Mouse (Mus musculus): ENCODE measurements at regions not wholly inside any gene's neighbourhood (a gene's known extent, or its start where the extent isn't known, plus 50 kb on each side); places are given as distances from the start of the nearest gene placed in this dataset.
A peak's percentile ranks its signal among the peaks of the same experiment; 100 is the strongest.

DNA sequence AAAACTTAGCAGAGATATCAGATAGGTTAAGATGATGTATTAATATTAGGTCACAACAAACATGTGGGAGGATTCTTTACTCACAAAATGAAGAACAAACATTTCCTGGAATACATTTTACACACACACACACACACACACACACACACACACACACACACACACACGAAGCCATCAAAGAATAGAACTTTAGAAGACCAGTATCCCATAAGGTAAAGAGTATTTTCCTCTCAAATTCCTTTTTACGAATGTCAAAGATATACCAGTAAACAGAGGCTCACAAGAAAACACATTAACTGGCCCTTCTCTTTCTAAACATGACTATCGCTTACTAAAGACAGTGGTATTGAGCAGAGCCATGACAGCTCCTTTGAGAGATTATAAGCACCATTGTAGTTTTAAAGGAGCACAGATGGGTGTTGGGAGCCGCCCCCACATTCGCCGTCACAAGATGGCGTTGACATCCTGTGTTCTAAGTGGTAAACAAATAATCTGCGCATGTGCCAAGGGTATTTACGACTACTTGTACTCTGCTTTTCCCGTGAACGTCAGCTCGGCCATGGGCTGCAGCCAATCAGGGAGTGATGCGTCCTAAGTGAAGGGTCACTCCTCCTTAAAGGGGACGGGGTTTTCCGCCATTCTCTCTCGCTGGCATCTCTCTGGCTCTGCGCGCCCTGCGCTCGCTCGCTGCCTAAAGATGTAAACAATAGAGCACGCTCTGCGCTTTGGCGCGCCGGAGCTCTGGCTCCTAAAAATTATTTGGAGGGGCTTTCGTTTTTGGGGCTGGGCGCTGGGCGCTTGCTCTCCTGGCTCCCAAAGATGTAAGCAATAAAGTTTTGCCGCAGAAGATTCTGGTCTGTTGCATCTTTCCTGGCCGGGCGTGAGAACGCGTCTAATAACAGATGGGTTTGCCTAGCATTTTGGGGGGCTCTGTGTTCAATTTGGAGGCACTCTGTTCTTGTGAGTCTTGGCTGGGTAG is 160.0 kb downstream of the Csl start:
- peak in 1 of 2 experiments; percentile 28 for DNase-seq

DNA sequence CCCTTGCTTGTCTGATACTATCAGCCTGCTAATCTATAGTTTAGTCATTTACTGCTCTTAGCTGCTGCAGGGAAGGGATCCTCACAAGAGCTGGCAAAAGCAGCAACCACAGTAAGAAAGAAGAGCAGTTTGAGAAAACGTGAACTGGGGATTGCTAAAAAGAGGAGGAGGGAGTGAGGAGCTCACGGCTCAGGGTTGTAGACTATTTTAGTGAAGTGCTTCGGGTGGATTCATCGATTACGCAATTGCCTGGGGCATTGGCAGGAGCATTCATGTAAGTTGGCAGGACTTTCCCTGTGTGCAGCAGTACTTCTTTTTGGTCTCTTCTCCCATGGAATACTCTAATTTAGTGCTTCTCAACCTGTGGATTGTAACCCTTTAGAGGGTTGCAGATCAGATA is 157.1 kb downstream of the Csl start:
- no peak for DNase-seq

DNA sequence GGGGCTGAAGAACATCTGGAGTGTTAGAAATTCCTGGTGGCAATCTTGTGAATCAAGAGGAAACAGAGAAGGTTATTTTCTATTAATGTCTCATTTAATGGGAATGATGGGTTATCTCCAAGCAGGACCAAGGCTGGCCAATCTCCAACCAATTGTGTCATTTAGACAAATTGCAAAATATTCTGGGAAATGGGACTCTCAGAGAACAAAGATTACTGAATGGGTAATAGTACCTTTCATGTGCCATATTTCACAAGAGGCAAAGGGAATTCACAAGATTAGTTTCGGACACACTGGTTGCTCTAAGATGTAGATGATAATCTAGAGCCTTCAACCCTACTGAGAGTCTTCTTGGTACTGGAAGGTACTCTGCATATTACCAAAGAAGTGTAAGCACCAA is 155.3 kb downstream of the Csl start:
- no peak for DNase-seq

DNA sequence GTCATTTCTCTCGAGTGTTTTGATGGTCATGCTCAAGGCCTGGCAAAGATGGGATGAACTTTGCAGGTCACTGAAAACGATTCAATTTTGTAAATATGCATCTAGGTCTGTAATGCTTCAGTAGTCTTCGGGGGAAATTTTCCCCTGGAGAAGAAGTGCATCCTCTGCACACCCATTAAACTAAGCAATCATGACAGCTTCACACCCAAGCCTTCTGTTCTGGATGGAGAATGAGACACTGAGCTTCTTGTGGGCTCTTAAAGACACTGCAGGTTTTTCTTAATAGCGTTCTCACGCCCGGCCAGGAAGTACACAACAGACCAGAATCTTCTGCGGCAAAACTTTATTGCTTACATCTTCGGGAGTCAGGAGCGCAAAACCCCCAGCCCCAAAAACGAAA is 151.0 kb downstream of the Csl start:
- DNase-seq: no peak

DNA sequence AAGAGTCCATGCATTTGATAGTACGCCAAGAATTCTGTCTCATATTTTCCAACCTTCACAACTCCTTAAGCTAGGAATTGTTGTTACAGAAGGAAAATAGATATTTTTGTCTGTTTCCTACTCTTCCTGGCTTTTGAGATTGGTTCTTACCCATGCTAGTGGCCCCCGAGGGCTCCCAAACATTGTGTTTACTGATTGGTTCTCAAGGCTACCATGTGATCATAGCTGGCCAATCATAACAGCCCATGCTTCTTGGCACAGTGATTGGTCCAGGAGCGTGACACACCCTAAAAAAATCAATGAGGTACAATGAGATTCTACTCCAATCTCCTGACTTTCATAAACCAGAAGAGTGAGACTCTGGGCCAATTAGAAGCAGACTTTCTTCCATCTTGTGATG is 150.0 kb downstream of the Csl start:
- DNase-seq: no peak

DNA sequence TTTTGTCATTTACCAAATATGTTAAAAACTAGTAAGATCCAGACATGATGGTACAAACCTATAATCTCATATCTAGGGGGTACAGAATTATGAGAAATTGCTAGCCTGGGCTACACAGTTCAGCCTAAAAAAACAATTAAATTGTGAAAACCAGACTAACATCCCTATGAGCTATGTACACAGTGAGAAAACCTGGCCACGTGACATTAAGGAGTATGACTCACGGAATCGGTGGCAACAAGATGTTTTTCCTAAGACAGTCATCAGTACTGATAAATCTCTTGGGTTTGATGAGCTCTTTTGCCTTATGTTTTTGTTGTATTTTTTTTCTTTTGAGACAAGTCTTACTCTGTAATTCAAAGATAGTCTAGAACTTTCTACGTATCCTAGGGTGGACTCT is 148.6 kb downstream of the Csl start:
- no peak for DNase-seq

DNA sequence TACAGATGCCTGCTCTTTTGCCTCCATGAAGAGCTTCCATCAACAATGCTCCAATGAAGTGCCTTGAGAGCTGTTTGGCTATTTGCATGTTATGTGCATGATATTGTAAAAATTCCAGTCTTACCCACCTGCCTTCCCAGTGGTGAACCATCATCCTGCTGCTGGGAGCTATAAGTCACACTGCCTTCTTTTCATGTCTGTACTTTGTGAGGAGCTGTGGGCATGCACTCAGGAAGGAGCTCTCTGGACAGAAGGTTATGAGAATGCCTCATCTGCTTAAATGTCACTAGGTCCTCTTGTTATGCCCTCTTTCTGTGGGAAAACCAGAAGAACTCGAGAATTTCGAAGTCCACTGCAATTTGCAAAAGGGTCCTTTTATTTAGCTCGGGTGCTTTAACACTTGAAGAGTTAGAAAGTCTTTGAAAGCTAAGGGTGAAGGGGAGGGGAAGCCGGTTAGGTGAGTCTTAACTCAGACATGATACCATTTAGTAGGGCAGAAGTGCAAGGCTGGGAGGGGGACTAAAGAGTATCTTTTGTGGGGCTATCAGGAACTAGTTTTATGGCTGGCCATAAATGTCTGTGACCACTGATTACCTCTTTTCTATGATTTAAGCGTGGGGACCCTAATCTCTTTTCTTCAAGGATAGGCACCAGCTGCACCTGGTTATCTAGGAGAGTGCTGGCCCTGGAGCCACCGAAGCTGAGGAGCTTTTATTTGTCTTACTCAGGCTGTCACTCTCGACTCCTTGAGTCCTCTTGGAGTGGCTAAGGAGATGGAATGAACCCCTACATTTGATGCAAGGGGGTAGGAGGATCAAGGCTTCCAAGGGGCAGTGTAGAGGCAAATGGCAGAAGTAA is 144.8 kb downstream of the Csl start:
- DNase-seq: no peak

DNA sequence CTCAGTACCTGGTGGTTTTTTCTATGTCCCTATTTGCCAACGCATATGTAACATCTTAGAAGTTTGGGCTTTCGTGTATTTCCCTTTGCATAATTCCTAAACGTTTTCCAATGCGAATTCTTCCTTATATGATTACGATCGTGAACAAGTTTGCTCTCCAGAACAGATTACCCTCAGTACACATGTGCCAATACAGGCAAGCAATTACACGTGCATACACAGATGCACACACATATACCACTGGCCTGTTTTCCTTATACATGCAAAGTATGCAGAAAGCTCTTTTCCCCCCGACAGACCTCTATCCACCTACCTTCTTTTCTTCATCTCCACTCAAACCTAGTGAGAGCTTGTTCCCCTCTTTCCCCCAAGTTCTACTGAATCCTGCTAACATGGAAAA is 144.1 kb downstream of the Csl start:
- no peak for DNase-seq

DNA sequence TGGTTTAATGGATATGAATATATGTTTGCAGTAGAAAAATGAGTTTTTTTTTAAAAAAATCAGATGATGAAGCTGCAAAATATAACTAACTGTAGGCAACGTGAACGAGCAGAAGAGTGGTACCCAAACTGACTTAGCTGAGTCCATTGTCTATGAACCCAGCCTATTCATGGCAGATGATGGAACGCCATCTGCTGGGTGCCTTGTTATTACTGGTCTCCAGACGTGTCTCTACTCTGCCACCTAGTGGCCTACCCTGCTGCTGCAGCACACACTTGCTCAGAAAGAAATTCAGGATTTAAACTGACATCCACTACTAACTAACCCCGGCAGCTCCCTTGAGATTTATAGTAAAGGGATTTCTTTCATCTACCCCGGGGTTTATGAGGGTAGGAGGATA is 143.7 kb downstream of the Csl start:
- peak; percentile 64 to 91 for DNase-seq

DNA sequence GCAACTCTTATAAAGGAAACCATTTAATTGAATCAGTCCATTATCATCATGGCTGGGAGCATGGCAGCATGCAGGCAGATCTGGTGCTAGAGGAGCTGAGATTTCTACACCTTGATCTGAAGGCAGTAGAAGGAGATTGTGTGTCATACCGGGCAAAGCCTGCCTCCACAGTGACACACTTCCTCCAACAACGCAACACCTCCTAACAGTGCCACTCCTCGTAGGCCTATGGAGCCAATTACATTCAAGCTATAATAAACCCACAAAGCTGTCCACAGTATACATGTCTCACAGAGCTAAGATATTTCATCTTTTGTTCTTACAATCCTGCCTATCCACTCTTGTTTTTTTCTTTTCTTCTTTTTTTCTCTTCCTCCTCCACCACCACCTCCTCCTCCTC is 141.8 kb downstream of the Csl start:
- DNase-seq: no peak

DNA sequence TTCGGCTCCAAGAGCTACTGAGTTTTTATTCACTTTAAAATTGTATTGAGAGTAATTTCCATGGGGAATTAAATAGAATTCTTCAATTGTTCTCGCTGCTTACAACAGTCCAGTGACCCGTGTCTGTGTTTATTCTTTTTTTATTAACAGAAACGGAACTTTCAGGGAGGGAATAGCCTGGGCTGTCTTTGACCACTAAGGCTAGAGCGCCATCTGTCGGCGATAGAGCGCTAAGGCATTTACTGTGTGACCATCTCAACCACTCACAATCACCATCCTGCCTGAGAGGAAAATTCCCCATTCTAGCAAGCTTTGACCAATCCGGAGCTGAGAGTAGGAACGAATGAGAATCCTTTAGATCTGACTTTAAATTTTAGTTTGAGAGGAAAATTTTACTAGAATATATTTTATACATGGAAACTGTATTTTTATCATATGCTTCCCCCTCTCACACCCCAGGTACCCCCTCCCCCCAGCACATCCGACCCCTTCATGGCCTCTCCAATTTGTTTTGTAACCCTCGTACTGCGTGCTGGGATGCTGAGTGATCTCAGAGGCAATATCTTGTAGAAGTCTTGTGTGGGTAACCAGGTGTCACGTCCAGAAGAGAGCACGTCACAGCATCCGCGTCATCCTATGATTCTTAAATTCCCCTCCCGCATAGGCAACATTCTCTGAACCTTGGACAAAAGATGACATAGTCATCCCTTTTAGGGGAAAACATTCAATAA is 139.9 kb downstream of the Csl start:
- peak; percentile 55 to 69 for DNase-seq

DNA sequence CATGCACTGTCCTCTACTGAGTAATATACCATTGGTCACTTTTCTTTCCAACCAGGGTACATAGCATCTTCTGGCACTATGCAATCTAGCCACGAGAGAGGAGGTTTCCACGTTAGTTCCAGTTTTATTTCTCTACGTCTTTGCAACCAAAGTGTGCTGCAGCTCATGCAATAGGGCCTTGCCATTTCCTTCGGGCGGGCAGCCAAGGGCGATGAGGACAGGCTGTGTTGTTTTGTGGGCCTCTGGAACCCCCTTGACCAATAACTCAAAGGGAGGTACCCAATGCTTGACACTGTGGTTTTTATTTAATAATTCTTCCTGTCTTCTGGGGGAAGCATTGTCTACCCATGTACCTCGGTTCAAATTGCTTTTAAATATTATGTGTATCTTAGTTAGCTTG is 139.0 kb downstream of the Csl start:
- no peak for DNase-seq

DNA sequence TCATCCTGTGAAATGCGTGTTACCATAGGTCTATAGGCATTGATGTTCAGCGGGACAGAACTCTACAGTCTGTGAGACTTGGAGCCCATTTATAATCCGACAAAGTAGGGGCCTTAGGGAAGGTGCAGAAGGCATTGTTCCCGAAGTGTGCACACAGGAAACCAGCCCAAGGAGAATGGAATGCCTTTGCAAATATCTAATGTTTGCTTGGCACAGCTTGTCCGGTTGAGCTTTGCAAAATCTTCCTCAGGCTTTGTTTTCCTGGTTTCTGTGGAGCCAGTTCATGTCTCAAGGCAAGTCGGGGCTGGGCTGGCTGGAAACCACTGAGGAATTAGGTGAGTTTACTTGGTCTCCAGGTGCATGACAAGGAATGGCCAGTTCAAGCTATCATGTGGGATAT is 132.1 kb downstream of the Csl start:
- DNase-seq: no peak

DNA sequence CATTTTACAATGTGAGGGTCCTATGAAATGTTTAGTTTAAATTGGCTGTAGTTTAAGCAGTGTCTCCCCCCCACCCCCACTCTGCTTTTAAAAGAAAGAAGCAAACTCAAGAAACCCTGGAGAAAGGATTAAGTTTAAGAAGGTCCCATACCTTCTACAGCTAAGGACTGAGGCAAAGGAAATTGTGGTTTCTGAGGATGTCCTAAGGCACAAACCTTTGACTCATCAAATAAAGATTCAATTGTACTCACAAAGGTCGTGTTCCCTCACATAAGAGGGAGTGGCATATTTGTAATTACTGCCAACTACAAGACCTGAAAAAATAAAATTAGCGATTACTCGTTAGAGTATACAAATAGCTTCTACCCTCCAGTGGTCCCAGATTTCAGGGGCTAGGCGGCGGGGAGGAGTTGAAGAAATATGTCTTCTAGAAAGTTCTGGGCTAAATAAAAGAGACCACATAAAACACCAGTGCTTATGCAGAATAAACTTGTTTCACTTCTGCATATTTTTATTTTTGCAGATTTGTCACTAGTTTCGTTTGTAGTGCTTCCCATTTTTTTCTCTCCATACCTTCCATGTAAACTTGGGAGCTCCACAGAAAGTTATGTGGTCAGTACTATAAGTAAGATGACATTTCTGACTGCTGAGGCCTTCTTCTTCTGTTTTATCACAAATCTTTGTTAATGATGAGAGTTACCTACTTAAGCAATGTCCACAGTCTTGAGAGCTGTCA is 127.0 kb downstream of the Csl start:
- DNase-seq: no peak

DNA sequence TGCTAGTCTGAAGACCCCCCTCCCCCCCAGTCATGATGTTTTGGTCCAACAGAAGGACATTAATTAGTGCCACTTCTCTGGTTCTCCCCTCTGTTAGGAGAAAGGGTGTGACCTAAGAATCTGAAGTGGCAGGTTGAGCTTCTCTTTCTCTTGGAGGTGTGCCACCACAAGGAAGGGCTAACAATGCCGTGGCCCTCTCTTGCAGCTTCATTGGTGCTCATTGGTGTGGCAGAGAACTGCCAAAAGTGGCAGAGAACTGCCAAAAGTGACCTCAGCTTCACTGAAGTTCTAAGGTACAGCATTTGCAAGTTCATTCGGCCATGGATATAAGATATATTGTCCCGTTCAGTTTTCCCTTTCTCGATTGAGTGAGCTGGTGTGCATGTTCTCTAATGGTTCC is 123.7 kb downstream of the Csl start:
- no peak for DNase-seq

DNA sequence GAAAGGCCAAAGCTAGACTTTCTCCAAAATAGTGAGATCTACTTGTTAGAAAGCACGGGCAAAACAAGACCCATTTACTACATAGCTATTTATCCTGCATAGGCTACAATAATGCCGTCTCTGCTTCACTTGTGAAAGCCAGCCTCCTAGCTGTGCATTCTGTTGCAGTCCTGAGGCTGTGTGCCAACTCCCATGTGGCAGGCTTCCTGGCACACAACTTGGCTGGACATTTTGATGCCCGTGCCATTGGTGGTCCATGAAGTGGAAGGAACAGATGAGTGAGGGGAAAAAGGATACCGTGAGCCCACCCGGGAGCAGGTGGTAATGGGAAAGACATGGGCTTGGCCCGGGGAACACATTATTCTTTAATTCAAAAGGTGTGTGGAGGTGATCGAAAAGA is 120.4 kb downstream of the Csl start:
- no peak for DNase-seq

DNA sequence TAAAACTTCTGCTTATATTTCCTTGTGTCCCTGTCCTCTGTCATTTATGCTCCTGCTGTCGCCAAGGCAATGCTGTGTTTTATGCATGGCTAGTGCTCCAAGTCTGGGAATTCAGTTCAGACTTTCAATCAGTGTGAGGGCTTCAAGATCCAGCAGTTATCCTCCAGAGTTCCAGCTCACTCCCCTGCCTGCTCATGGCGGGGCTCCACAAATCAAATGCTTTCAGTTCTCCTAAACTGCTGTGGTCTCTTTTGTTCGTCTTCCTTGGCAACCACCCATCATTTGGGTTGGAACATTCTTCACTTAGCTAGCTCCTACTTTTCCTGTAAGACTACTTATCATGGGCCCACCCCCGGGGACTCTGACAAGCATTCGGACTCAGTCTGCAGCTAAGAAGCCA is 120.0 kb downstream of the Csl start:
- no peak for DNase-seq

DNA sequence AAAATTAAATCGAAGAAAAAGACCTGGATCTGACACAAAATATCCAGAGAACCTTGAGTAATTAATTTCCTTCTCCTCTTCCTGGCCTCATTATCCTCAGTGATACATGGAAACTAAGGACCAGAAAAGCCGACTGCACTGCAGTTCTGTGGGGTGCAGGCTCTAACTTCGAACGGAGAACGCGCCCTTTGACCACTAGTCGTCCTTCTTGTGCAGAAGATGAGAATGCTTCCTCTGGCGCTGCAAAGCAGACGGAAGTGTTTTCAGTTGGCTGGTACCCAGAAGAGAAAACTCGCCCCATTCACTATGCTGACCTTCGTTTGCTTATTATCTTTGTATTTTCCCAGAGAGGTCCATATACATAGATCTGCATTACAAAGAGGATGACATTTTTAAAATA is 117.7 kb downstream of the Csl start:
- peak; percentile 38 to 64 for DNase-seq

DNA sequence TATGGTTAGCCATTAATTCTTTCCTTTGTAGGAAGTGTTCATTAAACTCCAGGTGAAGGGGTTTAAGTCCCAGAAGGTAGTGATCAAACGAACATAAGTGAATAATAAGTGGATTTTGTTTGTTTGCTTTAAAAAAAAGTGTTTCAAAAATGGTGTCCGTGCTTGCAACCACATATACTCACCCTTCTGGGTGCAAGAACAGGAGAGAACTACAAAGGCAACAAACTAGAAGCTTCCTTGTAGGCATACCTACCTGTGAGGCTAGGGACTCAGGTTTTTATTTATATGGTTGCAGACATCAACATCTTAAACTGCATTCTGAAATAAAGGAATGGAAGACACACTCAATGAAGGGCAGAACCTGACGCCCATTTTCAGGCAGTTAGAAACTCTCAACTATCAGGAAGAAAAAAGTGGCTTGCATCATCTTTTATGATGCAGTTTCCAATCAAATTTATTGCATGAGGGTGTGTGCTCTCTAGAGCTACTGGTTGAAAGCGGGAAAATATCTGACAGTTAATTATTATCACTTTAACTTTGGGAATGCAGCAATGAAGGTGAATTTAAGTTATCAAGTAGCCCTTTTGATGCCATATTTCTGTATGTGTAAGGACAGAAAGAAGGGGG is 117.1 kb downstream of the Csl start:
- DNase-seq: no peak

DNA sequence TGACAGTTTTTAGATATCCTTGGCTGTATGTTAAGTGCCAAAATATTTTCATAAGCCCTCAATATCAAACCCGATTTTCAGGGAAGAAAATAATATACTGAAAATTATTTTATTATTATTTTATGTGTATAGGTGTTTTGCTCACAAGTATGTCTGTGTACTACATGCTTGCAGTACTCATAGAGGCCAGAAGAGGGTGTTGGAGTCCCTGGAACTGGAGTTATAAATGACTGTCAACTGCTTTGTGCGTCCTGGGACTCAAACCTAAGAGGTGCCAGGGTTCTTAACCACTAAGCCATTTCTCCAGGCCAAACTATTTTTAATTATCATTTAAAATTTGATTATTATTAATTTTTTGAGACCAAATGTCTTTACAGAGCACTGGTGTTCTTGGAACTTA is 114.5 kb downstream of the Csl start:
- DNase-seq: peak; percentile 6 to 19

DNA sequence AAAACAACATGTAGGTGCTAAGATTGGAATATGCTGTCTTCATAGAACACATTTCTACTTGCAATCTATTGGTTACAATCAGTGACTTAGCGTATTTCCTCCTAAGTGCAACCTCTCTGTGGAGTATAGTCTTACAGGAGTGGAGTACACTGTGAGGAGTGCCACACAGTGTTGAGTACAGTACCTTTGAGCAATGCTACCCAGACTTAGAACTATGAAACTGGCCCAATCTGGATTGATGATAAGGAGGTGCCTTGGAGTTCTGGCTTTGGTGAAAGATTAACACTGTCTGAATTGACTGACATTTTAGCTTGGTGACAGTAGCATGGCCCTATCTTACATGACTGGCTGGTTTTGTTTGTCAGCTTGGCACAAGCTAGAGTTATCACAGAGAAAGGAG is 107.4 kb downstream of the Csl start:
- DNase-seq: no peak

DNA sequence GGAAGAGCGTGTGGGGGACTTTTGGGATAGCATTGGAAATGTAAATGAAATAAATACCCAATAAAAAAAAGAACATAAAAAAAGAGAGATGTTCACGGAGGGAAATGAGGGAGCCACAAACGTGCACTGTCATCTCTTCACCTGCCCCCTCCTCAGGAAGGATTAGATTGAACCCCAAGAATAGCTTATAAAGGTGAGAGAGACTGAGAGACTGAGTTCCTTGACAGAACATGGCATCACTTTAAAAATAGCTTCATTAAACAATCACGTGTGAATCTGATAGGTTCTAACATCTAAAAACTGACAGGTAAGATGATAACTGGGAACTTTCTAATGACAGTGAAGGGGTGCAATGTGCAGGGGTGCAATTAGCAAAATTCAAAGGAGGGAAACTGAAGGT is 105.2 kb downstream of the Csl start:
- DNase-seq: no peak
